Mouse (Mus musculus): ENCODE measurements at regions not wholly inside any gene's neighbourhood (a gene's known extent, or its start where the extent isn't known, plus 50 kb on each side); places are given as distances from the start of the nearest gene placed in this dataset.

GRCm38 (mm10) chr2:27621741-27622140, 54.5 kb upstream of the Rxra start:
- H3K27ac ChIP-seq (replicated peaks; ENCODE audit: insufficient read depth, low read depth, low read length): peak overlapping the region; percentile 95
- H3K9ac ChIP-seq (ENCODE audit: low read depth, low read length): peak overlapping the region; percentile 65; the same call in 1 of the 2 replicates
- DNase-seq (ENCODE audit: extremely low read depth, low read depth, low spot score): peak; percentile 82
- 22% methylated on average over 3 of the region's 3 CpGs for WGBS
- H3K27me3 ChIP-seq (ENCODE audit: control insufficient read depth, insufficient read depth, low read length): no peaks in the 10 kb centered on the region
- no peak overlapping the region for H3K4me3 ChIP-seq (ENCODE audit: insufficient read depth, low read depth, low read length)
- H3K79me2 ChIP-seq (ENCODE audit: control insufficient read depth, insufficient read depth, low read length): no peaks in the 10 kb centered on the region
- H3K36me3 ChIP-seq (ENCODE audit: control insufficient read depth, insufficient read depth, low read length): no peaks in the 10 kb centered on the region
- peaks cover 35% of the 10 kb centered on the region for H3K4me1 ChIP-seq (ENCODE audit: control insufficient read depth, insufficient read depth, low read length)
- no peak for TF ChIP-seq CTCF (IDR thresholded peaks at IDR 0.05; ENCODE audit: low read depth, low read length)
- TF ChIP-seq POLR2A (IDR thresholded peaks at IDR 0.05; ENCODE audit: extremely low read depth, insufficient read depth, low read length): no peak

- Histone ChIP-seq H3K27me3 (ENCODE audit: control insufficient read depth, insufficient read depth, low read length) (no peaks in the 10 kb centered on the region), H3K79me2 (ENCODE audit: control insufficient read depth, insufficient read depth, low read length) (no peaks in the 10 kb centered on the region), H3K27ac (replicated peaks; ENCODE audit: insufficient read depth, low read depth, low read length) (peak overlapping the region; percentile 100), H3K36me3 (ENCODE audit: control insufficient read depth, insufficient read depth, low read length) (no peaks in the 10 kb centered on the region), H3K4me1 (ENCODE audit: control insufficient read depth, insufficient read depth, low read length) (peaks cover 41% of the 10 kb centered on the region), H3K4me3 (ENCODE audit: insufficient read depth, low read depth, low read length) (no peak overlapping the region), H3K9ac (ENCODE audit: low read depth, low read length) (peak overlapping the region; percentile 87)
- peak; percentile 99 for DNase-seq (ENCODE audit: extremely low read depth, low read depth, low spot score)
- WGBS: 19% methylated on average over 2 of the region's 2 CpGs
- TF ChIP-seq POLR2A (IDR thresholded peaks at IDR 0.05; ENCODE audit: extremely low read depth, insufficient read depth, low read length) (peak; percentile 65; the same call in 1 of the 2 replicates), CTCF (IDR thresholded peaks at IDR 0.05; ENCODE audit: low read depth, low read length) (no peak)
Observed at GRCm38 (mm10) chr2:27624656-27625366, 51.4 kb upstream of the Rxra start.
